Mouse (Mus musculus): ENCODE measurements around the gene Tmem119. TPM values are rescaled to one million over a fixed set of nuclear protein-coding genes. Genes with fewer than 3 reads are reported as not detected.
"Not testable (repeated sequence)": the region's sequence is repeated elsewhere in the genome, so short reads cannot be mapped to it uniquely, and the experiment has no call there.

The Tmem119 gene
- total RNA-seq, 1 experiment from 2014 or later: 1.1 TPM

GRCm38 (mm10) chr5:113827991-113828411 lies 27.7 kb upstream of the Tmem119 start:
- ATAC-seq (replicated peaks in 1 of 2; ENCODE audit: insufficient read depth in 1 of 2, low FRiP score in 2 of 2, low TSS enrichment in 1 of 2, low read depth in 1 of 2, poor library complexity in 2 of 2, severe bottlenecking in 2 of 2): no peak

- no peak for ATAC-seq (replicated peaks in 1 of 2; ENCODE audit: insufficient read depth in 1 of 2, low FRiP score in 2 of 2, low TSS enrichment in 1 of 2, low read depth in 1 of 2, poor library complexity in 2 of 2, severe bottlenecking in 2 of 2)
Observed at GRCm38 (mm10) chr5:113826619-113827018, 26.3 kb upstream of the Tmem119 start.

- no peak for ATAC-seq (replicated peaks in 1 of 2; ENCODE audit: insufficient read depth in 1 of 2, low FRiP score in 2 of 2, low TSS enrichment in 1 of 2, low read depth in 1 of 2, poor library complexity in 2 of 2, severe bottlenecking in 2 of 2)
Observed at GRCm38 (mm10) chr5:113825558-113825957, 25.2 kb upstream of the Tmem119 start.

- peak; percentile 25 to 46; a peak in 2 of 4 replicates for ATAC-seq (replicated peaks in 1 of 2; ENCODE audit: insufficient read depth in 1 of 2, low FRiP score in 2 of 2, low TSS enrichment in 1 of 2, low read depth in 1 of 2, poor library complexity in 2 of 2, severe bottlenecking in 2 of 2)
Observed at GRCm38 (mm10) chr5:113824228-113824627, 23.9 kb upstream of the Tmem119 start.

GRCm38 (mm10) chr5:113818572-113818971 lies 18.3 kb upstream of the Tmem119 start:
- no peak for ATAC-seq (replicated peaks in 1 of 2; ENCODE audit: insufficient read depth in 1 of 2, low FRiP score in 2 of 2, low TSS enrichment in 1 of 2, low read depth in 1 of 2, poor library complexity in 2 of 2, severe bottlenecking in 2 of 2)

- ATAC-seq (replicated peaks in 1 of 2; ENCODE audit: insufficient read depth in 1 of 2, low FRiP score in 2 of 2, low TSS enrichment in 1 of 2, low read depth in 1 of 2, poor library complexity in 2 of 2, severe bottlenecking in 2 of 2): peak; percentile 60 to 65; a peak in 2 of 4 replicates
Observed at GRCm38 (mm10) chr5:113815638-113816152, 15.4 kb upstream of the Tmem119 start.

- no peak for ATAC-seq (replicated peaks in 1 of 2; ENCODE audit: insufficient read depth in 1 of 2, low FRiP score in 2 of 2, low TSS enrichment in 1 of 2, low read depth in 1 of 2, poor library complexity in 2 of 2, severe bottlenecking in 2 of 2)
Observed at GRCm38 (mm10) chr5:113815041-113815389, 14.7 kb upstream of the Tmem119 start.

GRCm38 (mm10) chr5:113814111-113815040 lies 14.1 kb upstream of the Tmem119 start:
- no peak for ATAC-seq (replicated peaks in 1 of 2; ENCODE audit: insufficient read depth in 1 of 2, low FRiP score in 2 of 2, low TSS enrichment in 1 of 2, low read depth in 1 of 2, poor library complexity in 2 of 2, severe bottlenecking in 2 of 2)

GRCm38 (mm10) chr5:113813608-113814007 lies 13.3 kb upstream of the Tmem119 start:
- ATAC-seq (replicated peaks in 1 of 2; ENCODE audit: insufficient read depth in 1 of 2, low FRiP score in 2 of 2, low TSS enrichment in 1 of 2, low read depth in 1 of 2, poor library complexity in 2 of 2, severe bottlenecking in 2 of 2): no peak

- ATAC-seq (replicated peaks in 1 of 2; ENCODE audit: insufficient read depth in 1 of 2, low FRiP score in 2 of 2, low TSS enrichment in 1 of 2, low read depth in 1 of 2, poor library complexity in 2 of 2, severe bottlenecking in 2 of 2): peak in 1 of 2 experiments; percentile 39; a peak in 1 of 4 replicates
Observed at GRCm38 (mm10) chr5:113812638-113813037, 12.3 kb upstream of the Tmem119 start.

- not testable (repeated sequence) for ATAC-seq (replicated peaks in 1 of 2; ENCODE audit: insufficient read depth in 1 of 2, low FRiP score in 2 of 2, low TSS enrichment in 1 of 2, low read depth in 1 of 2, poor library complexity in 2 of 2, severe bottlenecking in 2 of 2)
Observed at GRCm38 (mm10) chr5:113811824-113812420, 11.6 kb upstream of the Tmem119 start.

GRCm38 (mm10) chr5:113810111-113810510 lies 9.8 kb upstream of the Tmem119 start:
- no peak; a peak in 1 of 4 replicates for ATAC-seq (replicated peaks in 1 of 2; ENCODE audit: insufficient read depth in 1 of 2, low FRiP score in 2 of 2, low TSS enrichment in 1 of 2, low read depth in 1 of 2, poor library complexity in 2 of 2, severe bottlenecking in 2 of 2)

- no peak for ATAC-seq (replicated peaks in 1 of 2; ENCODE audit: insufficient read depth in 1 of 2, low FRiP score in 2 of 2, low TSS enrichment in 1 of 2, low read depth in 1 of 2, poor library complexity in 2 of 2, severe bottlenecking in 2 of 2)
Observed at GRCm38 (mm10) chr5:113808177-113808576, 7.9 kb upstream of the Tmem119 start.

- ATAC-seq (replicated peaks in 1 of 2; ENCODE audit: insufficient read depth in 1 of 2, low FRiP score in 2 of 2, low TSS enrichment in 1 of 2, low read depth in 1 of 2, poor library complexity in 2 of 2, severe bottlenecking in 2 of 2): no peak
Observed at GRCm38 (mm10) chr5:113807712-113808111, 7.4 kb upstream of the Tmem119 start.

GRCm38 (mm10) chr5:113806414-113806813 lies 6.1 kb upstream of the Tmem119 start:
- no peak for ATAC-seq (replicated peaks in 1 of 2; ENCODE audit: insufficient read depth in 1 of 2, low FRiP score in 2 of 2, low TSS enrichment in 1 of 2, low read depth in 1 of 2, poor library complexity in 2 of 2, severe bottlenecking in 2 of 2)

GRCm38 (mm10) chr5:113805301-113805700 lies 5.0 kb upstream of the Tmem119 start:
- ATAC-seq (replicated peaks in 1 of 2; ENCODE audit: insufficient read depth in 1 of 2, low FRiP score in 2 of 2, low TSS enrichment in 1 of 2, low read depth in 1 of 2, poor library complexity in 2 of 2, severe bottlenecking in 2 of 2): peak in 1 of 2 experiments; percentile 64; a peak in 1 of 4 replicates

- ATAC-seq (replicated peaks in 1 of 2; ENCODE audit: insufficient read depth in 1 of 2, low FRiP score in 2 of 2, low TSS enrichment in 1 of 2, low read depth in 1 of 2, poor library complexity in 2 of 2, severe bottlenecking in 2 of 2): no peak
Observed at GRCm38 (mm10) chr5:113804395-113804966, 4.2 kb upstream of the Tmem119 start.

GRCm38 (mm10) chr5:113799691-113800090 lies 625 bp downstream of the Tmem119 start:
- ATAC-seq (replicated peaks in 1 of 2; ENCODE audit: insufficient read depth in 1 of 2, low FRiP score in 2 of 2, low TSS enrichment in 1 of 2, low read depth in 1 of 2, poor library complexity in 2 of 2, severe bottlenecking in 2 of 2): no peak
